Mouse (Mus musculus): ENCODE data around the gene Slc9a9.

GRCm38 (mm10) chr9:94969131-94969530, 299.4 kb downstream of the Slc9a9 start:
- TF ChIP-seq CTCF (IDR thresholded peaks at IDR 0.05; ENCODE audit: extremely low read depth, insufficient read depth, low read length) (no peak), POLR2A (IDR thresholded peaks at IDR 0.05; ENCODE audit: extremely low read depth, insufficient read depth, low read length) (no peak)
